Mouse (Mus musculus): ENCODE results near the gene Gm17657.

DNA sequence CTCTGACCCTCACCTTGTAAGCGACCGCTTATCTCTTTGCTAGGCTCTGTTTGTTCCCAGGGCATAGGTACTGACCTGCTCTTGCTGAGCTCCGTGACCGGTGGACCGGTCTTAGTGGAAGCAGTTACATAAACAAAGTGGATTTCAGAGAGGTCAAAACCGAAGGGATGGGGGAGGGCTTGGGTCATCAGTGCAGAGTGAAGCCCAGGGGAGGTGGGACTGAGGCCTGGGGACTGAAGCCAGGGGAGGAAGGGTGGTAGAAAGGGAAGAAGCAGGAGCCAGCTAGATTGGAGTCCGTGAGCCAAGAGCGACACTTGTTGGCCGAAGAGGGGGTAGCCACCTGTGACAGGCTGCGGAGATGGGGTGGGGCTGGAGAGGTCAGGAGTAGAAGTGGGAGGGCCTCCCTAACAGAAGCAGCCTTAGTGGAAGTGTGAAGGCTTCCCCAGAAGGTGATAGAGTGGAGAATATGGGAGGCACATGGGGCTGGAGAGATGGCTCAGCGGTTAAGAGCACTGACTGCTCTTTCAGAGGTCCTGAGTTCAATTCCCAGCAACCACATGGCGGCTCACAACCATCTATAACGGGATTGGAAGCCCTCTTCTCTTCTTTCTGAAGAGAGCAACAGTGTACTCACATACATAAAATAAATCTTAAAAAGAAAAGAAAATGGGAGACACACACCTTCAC, 36.3 kb downstream of the Gm17657 start:
- TF ChIP-seq CTCF (conservative IDR thresholded peaks at IDR 0.05; ENCODE audit: low read length) (peak; percentile 60), NANOG (IDR thresholded peaks at IDR 0.05; ENCODE audit: borderline replicate concordance, low read length) (no peak), POU5F1 (IDR thresholded peaks at IDR 0.05; ENCODE audit: borderline replicate concordance, low read length) (no peak)

Measured in E14TG2a.4 (cell line).